Mouse (Mus musculus) kidney, adult 9 months (tissue): ENCODE results near the gene Apba1.

ENCODE experiments used
- DNase-seq: peaks from one replicate; pipeline ENCODE4 v3.0.0; 2022

The Apba1 gene

DNA sequence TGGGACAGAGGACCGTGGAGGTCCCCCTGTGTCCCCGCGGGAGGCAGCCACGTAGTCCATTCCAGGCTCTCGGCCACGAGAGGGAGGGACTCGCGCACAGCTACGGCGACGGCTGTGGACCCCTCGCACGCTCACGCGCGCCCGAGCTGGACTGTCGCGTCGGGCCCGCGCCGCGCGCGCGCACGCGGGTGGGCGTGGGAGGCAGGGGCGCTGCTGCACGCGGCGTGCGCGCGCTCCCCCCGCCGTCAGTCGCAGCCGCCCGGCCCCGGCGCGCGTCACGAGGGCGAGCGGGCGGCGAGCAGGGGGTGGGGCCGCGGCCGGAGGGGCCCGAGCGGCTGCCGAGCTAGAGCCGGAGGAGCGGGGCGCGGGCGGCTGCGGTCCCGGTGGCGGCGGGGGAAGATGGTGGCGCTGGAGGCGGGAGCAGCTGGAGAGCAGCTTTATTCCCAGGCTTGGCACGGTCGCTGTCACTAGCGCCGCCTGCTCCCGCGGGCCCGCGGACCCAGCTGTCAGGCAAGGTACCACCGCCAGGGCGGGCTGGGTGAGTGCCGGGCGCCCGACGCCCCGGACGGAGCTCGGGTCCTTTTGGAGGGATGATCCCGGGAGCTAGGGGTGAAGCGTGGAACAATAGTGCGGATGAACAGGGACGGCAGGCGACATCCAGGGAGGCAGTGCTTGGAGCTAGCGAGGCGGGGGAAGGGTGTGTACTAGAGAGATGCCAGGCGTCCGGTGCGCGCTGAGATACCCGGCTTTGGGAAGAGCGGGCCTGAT, at the start of gene Apba1:
Gene Apba1 (plus strand): TSS at position 334 of the 768 bp plus-strand sequence.
- peak; percentile 20 for DNase-seq

DNA sequence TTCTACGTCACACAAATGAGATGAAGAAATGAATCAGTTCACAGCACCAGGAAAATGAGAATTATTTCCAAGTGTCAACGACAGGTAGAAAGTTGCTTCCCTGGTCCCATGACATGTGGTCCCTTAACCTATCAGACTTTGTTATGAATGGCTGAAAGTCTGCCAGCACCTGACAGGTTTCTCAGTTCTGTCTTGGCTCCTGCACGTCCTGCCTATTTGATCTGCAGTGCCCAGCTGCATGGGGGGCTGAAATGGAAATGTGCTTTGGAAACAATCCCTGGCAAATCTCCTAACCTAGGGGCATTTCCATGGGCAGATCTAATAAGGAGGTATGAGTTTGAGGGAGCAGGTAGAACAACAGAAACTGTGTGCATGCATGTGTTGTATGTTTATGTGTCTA, 12.2 kb upstream of the Apba1 start:
- no peak for DNase-seq

DNA sequence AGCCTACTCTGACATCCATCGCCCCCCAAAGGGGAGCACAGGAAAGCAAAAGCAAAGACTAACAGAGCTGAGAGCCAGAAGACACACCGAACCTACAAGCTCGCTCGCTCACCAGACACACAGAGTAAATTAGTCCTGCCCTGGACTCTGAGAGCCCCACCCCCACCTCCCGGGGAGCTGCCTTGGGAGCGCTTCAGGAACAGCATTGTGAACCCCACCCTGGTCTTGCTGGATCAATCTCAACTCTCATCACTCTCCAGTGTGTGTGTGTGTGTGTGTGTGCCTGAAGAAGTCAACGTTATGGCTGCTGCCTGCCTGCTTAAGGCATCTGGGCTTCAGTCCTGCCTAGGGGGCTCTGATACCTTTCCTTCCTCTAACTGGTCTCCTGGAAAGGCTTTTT, 1.7 kb upstream of the Apba1 start:
- DNase-seq: no peak

DNA sequence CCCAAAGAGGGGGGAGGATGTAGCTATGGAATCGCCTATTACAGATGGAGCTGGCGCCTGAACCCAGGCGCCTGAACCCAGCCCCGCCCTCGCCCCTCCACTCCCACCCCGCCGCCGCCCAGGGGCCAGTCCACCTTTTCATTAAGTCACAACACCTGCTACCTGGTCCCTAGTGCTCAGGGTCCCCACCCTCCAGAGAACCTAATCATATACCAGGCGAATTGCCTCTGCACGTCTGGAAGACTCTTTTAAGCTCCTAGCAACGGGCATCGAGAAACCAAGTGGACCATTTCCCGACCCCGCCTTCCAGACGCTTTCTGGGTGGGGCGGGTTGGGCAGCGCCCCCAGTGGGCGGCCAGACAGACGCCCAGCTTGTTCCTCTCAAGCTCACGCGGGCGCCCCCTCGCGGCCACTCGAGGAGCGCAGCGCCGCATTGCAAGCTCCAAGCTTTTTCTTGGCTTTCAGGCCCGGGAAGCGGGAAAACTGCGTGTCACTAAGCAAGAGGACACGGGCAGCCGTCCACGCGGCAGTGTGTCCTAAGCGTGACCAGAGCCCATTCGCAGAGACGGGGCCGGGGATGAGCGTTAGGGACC, 630 bp upstream of the Apba1 start:
- DNase-seq: peak; percentile 93

DNA sequence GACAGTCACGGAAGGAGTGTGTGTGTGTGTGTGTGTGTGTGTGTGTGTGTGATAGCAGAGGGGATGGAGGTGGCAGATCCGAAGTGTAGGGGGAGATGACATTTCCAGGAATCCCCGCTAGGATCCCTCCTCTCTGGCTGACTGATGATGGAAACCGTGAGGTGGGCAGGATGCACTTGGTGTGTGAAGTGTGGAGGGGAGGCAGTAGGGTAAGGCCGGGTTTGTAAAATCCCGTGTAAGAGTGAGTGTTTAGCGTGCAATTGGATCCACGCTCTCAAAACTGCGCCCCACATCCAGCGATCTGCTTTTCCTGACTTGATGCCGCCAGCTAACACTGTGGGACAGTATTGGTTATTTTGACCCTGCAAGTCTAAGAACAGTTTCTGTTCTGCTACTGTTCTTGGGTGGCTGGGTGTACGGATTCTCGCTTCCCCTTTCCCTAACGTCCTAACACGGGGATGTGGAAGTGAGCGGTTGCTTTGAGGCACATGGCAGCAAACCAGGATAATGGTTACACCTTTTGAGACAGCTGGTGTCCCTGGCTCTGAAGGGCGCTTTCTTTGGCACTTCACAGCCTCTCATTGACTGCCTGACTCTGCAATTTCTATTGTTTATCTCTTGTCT, 747 bp downstream of the Apba1 start:
- no peak for DNase-seq

DNA sequence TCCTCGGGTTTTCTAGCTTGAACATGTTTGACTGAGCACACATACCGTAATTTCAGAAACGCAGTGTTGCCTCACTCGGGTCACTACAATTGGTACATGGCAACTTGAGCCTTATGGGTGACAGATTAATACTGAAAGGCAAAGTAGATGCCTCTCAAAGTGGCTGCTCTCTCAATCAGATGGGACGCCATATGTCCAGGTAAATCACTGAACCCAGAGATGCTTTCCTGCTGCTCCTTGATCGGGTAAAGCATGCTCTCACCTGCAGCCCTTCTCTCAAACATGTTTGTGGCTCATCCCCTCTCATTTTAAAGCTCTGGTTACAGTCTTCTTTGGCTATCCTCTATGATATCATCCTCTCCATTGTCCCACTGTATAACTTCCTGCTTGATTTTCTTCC, 4.7 kb downstream of the Apba1 start:
- DNase-seq: no peak

DNA sequence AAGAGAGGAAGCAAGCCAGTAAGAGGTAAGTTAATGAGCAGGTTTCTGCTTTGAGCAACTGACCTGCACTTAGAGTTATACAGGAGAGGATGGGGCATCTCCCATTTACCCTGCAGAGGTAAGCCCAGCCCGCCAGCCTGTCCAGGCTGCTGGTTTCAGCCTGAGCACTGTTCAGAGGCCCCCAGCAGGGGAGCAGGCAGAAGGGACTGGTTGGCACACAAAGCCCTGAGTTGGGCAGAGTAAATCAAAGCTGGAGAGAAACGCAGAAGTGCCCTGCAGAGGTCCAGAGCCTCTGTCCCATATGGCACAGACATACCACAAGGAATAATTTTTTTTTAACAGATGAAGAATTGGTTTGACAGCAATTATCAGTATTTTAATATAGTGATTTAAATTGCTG, 5.4 kb downstream of the Apba1 start:
- DNase-seq: no peak

DNA sequence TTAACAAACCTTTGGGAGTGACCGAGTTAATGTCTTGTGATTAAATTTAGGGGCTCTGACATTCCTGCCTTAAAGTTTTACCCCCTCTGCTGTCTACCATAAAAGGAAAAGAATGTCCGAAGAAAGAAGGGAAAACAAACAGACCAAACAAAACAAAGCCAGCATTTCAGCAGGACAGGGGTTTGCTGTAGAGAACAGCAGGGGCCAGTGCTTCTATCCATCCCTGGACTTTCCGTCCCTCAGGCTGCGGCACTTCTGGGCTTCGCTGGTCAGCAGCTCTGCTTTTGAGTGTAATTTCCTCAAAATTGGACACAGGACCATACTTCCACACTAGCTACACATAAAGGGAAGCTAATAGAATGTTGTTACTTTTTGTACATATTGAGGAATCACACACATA, 10.2 kb downstream of the Apba1 start:
- DNase-seq: no peak

DNA sequence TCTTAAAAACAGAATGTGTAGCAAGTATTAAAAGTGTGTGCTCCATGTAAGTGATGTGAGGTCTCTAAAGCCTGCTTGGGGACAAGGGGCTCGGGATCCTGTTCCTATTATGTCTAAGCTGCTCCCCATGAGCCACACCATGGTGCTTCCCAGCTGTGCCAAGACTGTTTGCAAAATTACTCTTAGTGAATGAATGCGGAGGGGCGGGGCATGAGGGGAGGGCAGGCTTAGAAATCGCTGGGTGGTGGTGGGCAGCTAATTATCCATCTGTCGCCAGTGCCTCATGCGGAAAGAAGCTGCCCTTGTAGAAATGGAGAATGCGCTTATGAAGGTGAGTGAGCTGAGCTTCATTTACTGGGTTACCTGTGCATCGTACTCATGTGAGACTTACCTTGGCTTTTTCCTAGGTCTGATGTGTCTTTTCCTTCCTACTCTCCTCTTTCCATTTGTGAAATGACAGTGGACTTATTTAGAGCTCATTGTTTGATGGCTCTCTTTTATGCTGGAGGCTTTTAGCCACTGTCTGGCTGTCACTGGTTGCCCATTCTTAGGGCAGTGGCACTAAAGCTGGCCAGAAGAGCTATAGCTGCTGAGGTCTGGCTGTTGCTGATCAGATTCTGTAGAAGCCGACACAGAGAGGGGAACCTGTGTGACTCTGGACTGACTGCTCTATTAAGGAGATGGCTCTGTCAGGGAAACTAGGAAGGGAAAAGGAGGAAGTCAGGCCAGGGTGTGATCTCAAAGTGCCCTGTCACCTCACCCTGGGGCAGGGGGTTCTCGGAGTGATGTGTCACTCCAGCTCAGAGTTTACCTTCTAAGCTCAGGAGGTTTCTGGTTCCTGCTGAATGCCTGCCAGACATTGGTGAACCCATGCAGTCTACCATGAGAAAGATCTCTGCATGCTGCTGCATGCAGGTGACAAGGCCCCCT, 12.1 kb downstream of the Apba1 start:
- DNase-seq: no peak

DNA sequence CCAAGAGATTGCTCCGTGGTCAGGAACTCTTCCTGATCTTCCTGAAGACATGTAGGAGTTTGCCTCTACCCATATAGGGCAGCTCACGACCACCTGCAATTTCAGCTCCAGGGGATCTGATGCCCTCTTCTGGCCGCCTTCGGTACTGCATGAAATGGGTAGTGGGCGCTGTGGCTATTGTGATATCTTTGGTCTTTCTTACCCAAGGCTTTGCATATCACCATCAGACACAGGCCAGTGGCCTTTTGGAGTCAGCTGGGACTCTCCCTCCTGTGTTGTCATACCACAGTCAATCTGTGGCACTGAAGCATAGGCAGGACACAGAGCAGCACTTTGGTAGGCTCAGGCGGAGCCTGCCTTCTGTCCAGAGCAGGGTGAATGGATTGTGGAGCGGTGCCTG, 13.3 kb downstream of the Apba1 start:
- peak; percentile 10 for DNase-seq

DNA sequence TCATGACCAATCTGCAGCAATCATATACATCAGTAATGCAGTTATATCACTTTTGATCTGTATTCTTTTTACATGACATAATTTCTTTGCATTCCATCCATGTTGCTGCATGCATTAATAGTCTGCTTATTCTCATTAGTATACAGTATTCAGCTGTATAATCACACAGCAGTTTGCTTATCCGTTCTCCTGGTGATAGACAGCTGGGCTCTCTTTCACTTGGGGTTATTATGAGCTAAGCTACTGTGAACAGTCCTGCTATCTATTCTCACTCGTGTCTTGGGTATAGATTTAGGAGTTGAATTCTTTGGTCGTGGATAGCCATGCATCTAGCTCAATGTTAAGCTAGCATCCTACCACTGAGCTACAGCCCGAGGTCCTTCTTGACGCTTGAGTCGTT, 16.7 kb downstream of the Apba1 start:
- DNase-seq: no peak

DNA sequence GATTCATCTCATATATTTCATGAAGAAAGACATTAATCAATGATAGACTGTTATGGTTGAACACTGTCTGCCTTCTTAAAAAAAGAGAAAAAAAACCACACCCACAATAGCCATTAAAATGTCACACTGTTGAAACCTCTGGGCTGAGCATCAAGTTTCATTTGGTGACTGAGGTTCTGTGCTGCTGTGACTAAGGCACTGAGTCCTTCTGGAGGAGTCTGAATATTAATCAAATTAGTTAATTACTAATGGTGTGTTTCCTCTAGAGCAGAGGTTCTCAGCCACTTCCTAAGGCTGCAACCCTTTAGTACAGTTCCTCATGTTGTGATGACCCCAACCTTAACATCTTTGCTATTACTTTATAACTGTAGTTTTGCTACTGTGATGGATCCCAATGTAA, 20.4 kb downstream of the Apba1 start:
- no peak for DNase-seq

DNA sequence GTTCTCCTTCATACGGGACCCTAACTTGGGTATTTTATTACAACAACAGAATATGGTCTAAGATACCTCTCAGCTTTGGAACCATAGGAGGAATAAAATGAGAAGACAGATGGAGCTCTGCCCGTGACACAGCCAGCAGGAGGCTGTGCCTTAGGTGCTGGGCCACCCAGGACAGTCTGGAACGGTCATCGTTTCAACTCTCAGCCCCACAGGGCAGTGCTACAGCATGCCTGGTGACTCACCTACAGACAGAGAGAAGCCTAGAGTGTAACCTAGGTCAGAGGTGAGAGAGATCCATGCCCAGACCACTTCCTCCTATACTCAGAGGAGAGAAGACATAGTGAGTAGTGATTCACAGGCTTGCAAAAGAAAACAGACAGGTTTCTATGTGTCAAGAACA, 21.4 kb downstream of the Apba1 start:
- DNase-seq: no peak

DNA sequence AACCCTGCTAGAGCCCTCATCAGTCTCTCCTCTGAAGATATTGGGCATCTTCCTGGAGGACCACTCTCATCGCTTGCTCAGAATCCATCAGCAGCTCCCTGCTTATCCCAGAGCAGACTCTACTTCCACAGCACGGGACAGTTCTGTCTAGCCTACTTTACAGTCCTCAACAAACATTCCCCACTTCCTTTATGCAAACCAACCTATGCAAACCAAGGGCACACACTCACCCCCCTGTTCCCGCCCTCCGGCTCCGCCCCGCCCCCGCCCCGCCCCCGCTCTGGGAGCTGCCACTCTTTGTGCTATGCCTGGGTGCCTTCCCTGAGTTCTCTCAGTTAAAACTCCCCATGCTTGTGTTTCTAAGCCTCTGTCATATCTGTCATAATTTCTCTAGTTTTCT, 23.3 kb downstream of the Apba1 start:
- no peak for DNase-seq

DNA sequence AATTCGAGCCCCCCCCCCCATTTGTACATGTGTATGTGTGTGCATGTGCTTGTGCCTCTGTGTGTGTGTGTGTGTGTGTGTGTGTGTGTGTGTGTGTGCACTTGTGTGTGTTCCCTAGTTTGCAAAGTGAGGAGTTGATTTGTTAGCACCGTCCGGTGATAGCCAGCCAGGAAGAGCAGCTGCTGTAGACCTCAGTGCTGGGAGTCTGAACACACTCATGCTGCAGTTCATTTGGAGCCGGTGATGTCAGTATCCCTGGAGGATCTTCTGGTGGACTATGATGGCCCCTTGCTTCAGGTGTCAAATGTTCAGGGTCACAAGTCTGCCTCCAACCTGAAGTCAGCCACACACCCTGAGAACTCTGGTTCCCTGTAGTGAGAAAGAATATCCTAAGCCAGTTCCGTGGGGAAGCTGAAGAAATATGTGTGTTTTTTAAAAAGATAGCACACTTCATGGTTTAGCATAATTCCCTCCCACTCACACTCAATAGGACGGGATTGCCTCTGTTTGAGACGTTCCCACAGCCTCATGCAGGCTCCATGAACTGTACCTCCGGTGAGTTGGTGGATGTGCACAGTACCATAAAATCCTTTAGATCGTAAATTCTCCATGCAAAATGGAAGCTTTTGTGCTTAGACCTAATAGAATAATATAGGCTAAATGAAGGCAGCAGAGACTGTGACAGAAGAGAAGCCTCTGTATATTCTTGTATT, 29.9 kb downstream of the Apba1 start:
- no peak for DNase-seq

DNA sequence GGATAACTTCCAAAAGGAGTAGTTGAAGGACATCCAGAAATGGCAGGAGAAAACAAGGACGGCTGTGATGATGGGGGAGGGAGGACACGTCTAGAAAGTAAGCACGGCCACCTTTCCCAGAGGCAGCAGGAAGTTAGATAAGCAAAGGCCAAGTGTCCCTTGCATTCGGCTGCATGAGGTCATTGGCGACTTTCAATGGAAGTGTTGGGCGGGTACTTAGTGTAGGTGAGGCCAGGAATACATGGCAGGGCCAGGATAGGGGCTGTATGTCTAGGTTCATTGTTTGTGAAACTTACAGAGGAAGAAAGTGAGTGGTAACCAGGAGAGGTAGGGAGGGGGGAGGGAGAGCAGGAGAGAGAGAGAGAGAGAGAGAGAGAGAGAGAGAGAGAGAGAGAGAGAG, 33.0 kb downstream of the Apba1 start:
- DNase-seq: no peak

DNA sequence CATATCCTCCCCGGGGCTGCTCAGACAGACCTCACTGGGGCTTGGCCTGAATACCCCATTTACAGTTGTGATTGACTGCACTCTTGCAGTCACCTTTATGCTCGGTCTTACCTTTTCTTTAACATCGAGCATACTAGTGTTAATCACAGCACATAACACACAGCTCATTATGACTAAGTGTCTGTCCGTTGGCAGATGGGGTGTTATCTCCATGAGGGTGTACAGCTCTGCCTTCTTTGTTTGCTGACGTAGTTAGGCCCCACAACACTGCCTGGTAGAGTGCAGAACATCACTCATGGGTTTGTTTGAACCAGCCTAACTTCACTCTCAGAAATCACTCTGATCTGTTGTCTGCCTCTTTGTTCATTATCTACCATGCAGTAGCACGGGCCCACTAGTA, 33.9 kb downstream of the Apba1 start:
- DNase-seq: no peak

DNA sequence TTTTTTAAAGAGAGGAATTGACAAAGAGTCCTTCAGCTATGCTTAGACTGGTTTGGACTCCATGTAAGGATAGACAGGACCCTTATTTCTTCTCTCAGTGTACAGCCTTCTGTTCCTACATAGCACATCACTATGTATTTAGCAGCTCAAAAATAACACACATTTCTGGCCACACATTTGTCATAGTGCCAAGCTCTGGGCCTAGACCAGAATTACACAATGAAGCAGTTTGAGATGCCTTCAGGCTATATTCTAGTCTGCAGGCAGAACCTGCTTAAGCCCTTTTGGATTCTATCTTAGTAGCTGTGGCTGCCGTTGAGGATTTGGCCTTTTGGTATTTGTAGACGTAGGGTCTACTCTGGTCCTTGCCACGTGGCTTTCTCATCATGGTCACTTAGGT, 35.8 kb downstream of the Apba1 start:
- DNase-seq: no peak

DNA sequence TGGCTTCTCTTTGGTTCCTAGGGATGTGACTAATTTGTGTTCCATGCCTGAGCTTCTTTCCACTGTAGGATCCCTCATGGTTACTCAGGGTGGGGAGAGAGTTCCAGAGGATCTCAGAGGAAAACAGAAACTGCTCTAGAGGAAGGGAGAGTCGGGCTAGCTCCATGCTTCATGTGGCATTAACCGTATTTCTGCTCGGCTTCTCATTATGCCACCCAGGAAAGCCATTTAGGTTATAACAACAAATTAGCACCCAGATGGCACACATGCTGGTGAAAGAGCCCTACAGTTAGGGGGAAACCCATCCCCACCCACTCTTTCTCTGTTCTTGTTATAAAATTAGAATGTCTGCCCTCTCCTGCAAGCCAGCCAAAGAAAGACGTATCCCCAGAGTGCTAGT, 36.5 kb downstream of the Apba1 start:
- DNase-seq: no peak

DNA sequence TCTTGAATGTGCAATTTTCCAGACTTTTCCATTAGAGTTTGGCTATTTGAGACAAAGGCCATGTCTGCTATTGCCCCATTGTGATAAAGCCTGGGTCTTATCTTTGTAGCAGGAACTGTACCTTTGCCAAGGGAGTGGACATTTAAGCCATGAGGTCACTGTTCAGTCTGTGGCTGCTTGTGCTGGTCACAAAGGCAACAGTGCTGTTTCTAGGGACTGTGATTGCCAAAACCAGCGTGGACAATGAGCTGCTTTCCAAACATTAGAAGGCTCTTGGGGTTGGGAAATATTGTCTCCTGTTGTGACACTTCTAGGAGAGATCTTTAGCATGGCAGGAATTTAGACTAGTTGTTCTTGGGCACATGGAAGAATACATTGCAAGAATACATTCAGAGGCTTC, 42.5 kb downstream of the Apba1 start:
- DNase-seq: no peak

DNA sequence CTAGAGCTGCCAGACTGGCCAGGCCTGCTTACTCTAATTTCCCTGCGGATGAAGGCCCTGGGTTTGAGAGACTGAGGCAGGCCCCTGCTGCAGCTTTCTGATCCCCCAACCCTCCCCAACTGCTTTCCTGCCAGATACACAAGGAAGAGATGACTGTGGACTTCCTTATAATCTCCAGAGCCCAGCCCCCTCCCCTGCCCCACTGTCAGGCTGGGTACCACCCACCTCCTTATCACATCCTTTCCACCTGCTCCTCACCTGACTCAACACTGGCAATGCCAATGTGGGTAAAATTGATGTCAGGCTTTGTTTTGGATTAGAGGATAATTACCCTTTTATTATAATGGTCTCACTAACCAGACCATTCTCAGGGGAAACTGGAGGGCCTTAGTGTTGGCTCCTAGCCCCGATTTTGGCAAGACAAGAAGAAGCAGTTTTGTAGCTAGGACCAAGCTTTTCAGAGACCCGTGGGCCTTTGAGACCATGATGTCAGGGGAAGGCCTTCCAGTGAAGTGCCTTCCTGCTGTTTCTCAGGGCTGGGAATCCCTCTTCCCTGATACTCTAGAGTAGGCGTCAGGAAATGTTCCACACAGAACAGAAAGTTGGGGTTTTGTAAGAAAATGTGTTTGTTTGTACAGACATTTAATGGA, 44.7 kb downstream of the Apba1 start:
- no peak for DNase-seq

DNA sequence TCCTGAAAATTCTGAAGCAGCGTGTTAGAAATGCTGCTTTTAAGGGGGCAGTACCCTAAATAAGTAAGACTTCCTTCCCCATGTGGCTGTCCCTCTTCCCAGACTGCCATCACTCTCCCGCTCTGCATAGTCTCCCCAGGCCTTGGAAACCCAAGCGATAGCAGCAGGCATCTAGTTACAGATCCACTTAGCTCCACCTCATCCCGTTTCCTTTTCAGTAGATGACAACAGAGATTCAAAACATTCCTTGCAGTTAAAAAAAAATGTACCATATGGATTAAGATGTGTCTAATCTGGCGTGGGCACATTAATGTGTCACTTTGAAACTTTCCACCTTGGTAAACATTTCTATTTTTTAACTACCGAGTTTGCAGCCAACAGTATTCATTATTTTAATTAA, 48.1 kb downstream of the Apba1 start:
- DNase-seq: no peak
